In the genomic region with DNA sequence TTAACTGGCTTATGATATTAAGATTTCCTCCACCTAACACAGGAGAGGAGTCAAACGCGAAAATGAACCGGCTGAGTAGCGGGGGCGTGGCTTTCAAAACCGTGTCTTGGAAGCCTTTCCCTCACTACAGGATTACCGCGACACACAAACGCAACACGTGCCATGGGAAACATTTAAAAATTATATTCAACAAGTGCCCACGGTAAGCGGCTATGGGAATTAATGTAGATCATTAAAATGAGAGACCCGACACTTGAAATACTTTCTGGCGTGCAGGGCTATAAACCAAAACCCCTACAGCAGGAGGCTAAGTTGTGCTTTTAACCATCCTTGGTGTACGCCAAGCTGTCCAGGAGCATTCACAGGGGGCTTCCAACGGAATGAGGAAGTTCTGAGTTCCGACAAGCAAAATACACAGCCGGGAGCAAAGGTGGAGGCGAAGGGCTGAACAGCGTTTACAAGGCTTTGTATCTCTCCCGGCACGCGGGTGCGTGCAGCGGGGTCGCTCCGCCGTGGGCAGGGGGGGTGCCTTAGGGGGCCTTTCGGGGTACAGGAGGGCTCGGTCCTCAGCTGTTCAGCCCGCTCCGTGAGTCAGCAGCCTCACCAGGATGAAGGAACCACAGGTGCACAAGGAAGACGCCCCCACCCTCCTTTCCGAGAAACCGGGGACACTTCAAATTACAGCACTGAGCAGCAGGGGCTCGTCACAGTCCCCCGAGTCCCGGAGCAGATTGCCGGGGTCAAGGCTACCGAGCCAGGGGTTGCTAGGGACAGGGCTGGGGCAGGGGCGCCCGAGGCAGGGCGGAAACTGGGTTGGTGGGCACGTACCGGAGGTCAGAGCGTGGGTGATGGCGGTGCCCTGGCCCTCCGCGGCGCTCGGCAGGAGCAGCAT, we compare ENCODE assay signal across 8 mouse cellular contexts. TPM values are rescaled to one million over a fixed set of nuclear protein-coding genes. Genes with fewer than 3 reads are reported as not detected.
A peak's percentile ranks its signal among the peaks of the same experiment; 100 is the strongest.
DNase-seq lines count a peak whose midpoint lies in the region; ATAC-seq lines count a peak whose summit lies in the region.

No protein-coding gene starts in this region.

- no peaks in the 10 kb centered on the region for H3K27me3 ChIP-seq in embryonic facial prominence, embryonic 10.5 days (replicated peaks; ENCODE audit: low read depth, poor library complexity, severe bottlenecking)
- no peaks in the 10 kb centered on the region for H3K27me3 ChIP-seq in hindbrain, embryonic 13.5 days

- peak; percentile 85 for ATAC-seq in hindbrain, embryonic 13.5 days (ENCODE audit: low FRiP score)

- peaks cover 35% of the 10 kb centered on the region for H3K4me1 ChIP-seq in embryonic facial prominence, embryonic 10.5 days
- peaks cover 28% of the 10 kb centered on the region for H3K4me1 ChIP-seq in hindbrain, embryonic 13.5 days (replicated peaks)

- WGBS in embryonic facial prominence, embryonic 10.5 days, result under 1% methylated on average over 51 of the region's 51 CpGs
- WGBS in hindbrain, embryonic 13.5 days, result 1% methylated on average over 50 of the region's 51 CpGs

- H3K9me3 ChIP-seq in embryonic facial prominence, embryonic 10.5 days, result no peaks in the 10 kb centered on the region
- no peaks in the 10 kb centered on the region for H3K9me3 ChIP-seq in hindbrain, embryonic 13.5 days

- peak overlapping the region; percentile 87 for H3K9ac ChIP-seq in hindbrain, embryonic 13.5 days

- H3K4me3 ChIP-seq in embryonic facial prominence, embryonic 10.5 days, result peak overlapping the region; percentile 97
- peak overlapping the region; percentile 94 for H3K4me3 ChIP-seq in hindbrain, embryonic 13.5 days

- H3K27ac ChIP-seq in embryonic facial prominence, embryonic 10.5 days (replicated peaks), result peak overlapping the region; percentile 90
- H3K27ac ChIP-seq in hindbrain, embryonic 13.5 days, result peak overlapping the region; percentile 84

- H3K36me3 ChIP-seq in embryonic facial prominence, embryonic 10.5 days (replicated peaks), result peaks cover 51% of the 10 kb centered on the region
- peaks cover 35% of the 10 kb centered on the region for H3K36me3 ChIP-seq in hindbrain, embryonic 13.5 days

- H3K4me2 ChIP-seq in hindbrain, embryonic 13.5 days, result peak overlapping the region; percentile 97

- DNase-seq in frontal cortex, postnatal 36 days (ENCODE audit: low spot score in 2 of 2), result peak; percentile 13 to 29
- DNase-seq in frontal cortex, postnatal 10 days (ENCODE audit: low spot score in 2 of 2), result no peak
- DNase-seq in Muller cell, postnatal 12 days (ENCODE audit: inconsistent ontology term), result peak; percentile 3
- DNase-seq in embryonic facial prominence, embryonic 10.5 days (ENCODE audit: low spot score), result peak; percentile 29
- DNase-seq in liver, result peak; percentile 60
- DNase-seq in naive thymus-derived CD4-positive, alpha-beta T cell, adult 2 months (ENCODE audit: low read depth), result peak; percentile 37
- DNase-seq in layer of hippocampus, postnatal 36 days, result no peak

RNA-seq across cellular contexts. Expression of a gene that starts 0.6 kb away (rescaled TPM):
- 96.4 and 96.8 TPM in 2 replicates for polyA plus RNA-seq in embryonic facial prominence, embryonic 10.5 days (2016; fragmentation: Nextera tagmentation; extraction: Ambion mirVana)
- 74.0 and 81.0 TPM in 2 replicates for polyA plus RNA-seq in hindbrain, embryonic 13.5 days (2015; fragmentation: Nextera tagmentation; extraction: Ambion mirVana)
- 10 to 100 TPM; 31.6 to 32.8 TPM for total RNA-seq in layer of hippocampus, postnatal 36 days (2021)

RNA-seq across cellular contexts. Expression of a gene that starts 0.7 kb away (rescaled TPM):
- 238 and 245 TPM in 2 replicates for polyA plus RNA-seq in embryonic facial prominence, embryonic 10.5 days (2016; fragmentation: Nextera tagmentation; extraction: Ambion mirVana)
- polyA plus RNA-seq in hindbrain, embryonic 13.5 days (2015; fragmentation: Nextera tagmentation; extraction: Ambion mirVana), result 195 and 198 TPM in 2 replicates
- 100 to 1,000 TPM; 114 TPM for total RNA-seq in layer of hippocampus, postnatal 36 days (2021)

RNA-seq across cellular contexts. Expression of a gene that starts 47.5 kb away (rescaled TPM):
- polyA plus RNA-seq in embryonic facial prominence, embryonic 10.5 days (2016; fragmentation: Nextera tagmentation; extraction: Ambion mirVana), result 78.0 and 84.7 TPM in 2 replicates
- polyA plus RNA-seq in hindbrain, embryonic 13.5 days (2015; fragmentation: Nextera tagmentation; extraction: Ambion mirVana), result 79.5 and 81.3 TPM in 2 replicates
- 10 to 100 TPM; 72.3 to 78.0 TPM for total RNA-seq in layer of hippocampus, postnatal 36 days (2021)

Comparison
In these comparisons a context has a peak if more than half of its experiments do, and no peak if none do; other contexts are left out.
1. DNase-seq: peak in frontal cortex, postnatal 36 days (2 of 2), Muller cell, postnatal 12 days (single experiment), embryonic facial prominence, embryonic 10.5 days (single experiment), liver (single experiment) and naive thymus-derived CD4-positive, alpha-beta T cell, adult 2 months (single experiment); none in frontal cortex, postnatal 10 days (0 of 2) and layer of hippocampus, postnatal 36 days (0 of 2).